Mouse (Mus musculus) adrenal gland, postnatal 4 days (tissue): Measurements from ENCODE around the gene Cul4a. TPM values are rescaled to one million over a fixed set of nuclear protein-coding genes. Genes with fewer than 3 reads are reported as not detected.

Source experiments
- DNase-seq, 2 experiments: peaks; one replicate each; pipeline ENCODE4 v3.0.0; 2021 to 2022; ENCODE audit warnings: low spot score in 2 of 2, mixed read lengths in 2 of 2
- microRNA-seq: library from miRNA; unstranded; fragments of <30 nt; microRNA quantifications from one replicate; pipeline ENCODE4 v1.2.0, GENCODE M21; 2021
- total RNA-seq, 2 experiments: library from RNA; stranded (reverse); gene quantifications; 2 replicates each; pipeline ENCODE4 v1.2.3; 2021

The Cul4a gene
- total RNA-seq, 2 experiments from 2014 or later = 135 to 137 TPM

DNA sequence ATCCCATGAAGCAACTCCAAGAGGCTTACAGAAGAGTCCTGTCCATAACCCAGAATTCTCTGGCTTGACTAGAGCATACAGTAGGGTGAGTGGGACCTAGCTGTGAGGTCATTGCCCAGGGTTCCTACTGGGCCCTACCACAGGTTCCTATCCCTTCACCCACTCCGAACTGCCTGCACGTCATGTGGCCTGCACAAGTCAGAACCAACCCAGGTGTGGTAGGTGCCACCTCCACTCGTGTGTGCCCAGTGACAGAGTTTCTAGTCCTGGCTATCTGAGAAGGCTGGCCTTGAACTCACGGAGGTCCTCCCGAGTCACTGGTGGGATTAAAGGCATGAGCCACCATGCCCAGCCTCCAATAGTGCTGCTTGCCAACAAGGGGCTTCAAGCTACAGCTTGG, 72.7 kb downstream of the Cul4a start:
- no peak for DNase-seq

DNA sequence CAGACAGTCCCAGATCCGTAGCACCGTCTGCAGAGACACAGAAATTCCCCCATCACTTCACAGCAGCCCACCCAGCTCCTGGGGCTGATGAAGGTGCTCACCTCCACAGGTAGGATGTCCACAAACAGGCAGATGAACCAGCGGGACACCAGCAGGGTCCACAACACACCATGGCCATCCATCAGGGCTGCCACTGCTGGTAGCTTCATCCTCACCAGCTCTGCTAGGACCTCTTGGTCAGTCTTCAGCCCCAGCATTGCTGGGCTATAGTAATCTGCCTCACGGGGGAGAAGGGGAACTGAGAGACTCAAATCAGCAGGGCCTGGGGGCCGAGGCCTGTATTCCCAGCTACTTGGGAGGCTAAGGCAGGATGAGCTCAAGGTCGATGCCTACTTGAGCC, 74.1 kb downstream of the Cul4a start:
- no peak for DNase-seq

DNA sequence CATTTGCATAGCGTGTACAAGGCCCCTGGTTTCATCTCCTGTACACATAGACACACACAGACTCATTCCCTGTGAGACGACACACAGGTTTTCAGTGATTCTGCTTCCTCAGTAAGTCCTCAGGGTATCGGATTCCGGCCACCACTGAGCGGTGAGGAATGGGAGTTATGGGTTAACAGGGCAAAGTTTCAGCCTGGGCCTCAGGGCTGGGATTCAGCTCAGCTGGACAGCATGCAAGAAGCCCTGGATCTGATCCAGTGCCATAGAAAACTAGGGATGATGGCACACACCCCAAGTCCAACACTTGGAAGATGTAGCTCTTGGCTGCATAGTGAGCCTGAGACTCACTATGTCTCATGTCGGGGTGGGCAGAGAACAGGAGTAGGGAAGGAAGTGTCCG, 74.5 kb downstream of the Cul4a start:
- DNase-seq = no peak

DNA sequence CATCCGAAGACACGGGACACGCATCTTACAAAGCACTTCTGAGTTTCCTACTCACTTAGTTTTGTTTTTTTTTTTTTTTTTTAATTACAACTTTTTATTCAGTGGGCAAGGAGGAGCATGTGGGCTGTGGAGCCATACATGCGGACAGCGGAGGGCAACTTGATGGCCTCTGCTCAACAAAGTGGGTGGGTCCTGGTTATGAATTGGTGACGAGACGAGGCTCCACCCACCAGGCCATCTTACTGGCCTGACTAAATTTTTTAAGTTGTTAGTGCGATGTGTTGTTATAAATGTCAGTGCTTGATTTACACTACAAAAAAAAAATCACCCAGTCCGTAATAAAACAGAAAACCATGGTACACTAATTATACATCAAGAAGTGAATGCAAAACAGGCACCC, 75.0 kb downstream of the Cul4a start:
- DNase-seq = no peak

DNA sequence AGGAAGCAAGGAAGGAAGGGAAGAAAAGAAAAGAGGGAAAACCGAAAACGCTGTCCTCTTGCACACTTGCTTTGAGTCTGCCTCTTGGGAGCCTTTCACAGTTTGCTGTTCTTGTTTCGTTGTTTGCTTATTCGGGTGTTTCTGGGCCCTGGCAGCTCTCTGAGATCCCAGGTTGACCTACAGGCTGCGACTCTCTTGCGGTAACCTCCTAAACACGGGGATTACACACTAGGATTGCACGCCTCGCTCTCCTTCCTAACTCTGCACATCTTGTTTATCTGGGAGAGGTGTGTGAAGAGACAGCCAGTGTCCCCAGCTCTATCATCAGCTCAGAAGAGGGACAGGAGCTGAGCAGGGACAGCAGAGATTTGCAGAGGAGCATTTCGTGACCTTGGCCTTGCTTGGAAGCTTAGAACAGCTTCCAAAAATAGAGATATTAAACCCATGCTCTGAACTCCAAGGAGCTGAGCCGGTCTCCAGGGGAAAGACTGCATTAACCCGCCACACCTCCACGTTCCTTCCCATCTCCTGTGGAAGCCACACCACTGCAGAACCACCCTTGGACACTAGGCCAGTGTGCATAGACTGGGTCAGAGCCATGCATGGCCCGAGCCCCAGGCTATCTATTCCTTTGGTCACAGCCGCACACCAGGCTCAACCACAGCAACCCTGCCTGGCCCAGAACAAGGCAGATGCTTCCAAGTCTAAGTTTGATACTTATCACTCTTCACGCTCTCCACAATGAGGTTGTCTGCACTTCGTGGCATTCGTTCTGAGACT, 75.7 kb downstream of the Cul4a start:
- no peak for DNase-seq

DNA sequence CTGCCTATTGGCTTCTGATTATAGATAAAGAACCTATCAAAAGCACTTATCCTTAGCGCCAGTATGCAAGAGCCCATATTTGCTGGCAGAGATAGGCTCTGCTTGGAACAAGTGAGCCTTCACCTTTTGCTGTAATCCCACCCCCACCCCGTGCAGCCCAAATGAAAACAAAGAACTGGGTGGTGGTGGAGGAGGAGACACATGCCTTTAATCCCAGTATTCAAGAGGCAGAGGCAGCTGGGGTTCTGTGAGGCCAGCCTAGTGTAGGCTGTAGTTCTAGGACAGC, 76.2 kb downstream of the Cul4a start:
- no peak for DNase-seq

DNA sequence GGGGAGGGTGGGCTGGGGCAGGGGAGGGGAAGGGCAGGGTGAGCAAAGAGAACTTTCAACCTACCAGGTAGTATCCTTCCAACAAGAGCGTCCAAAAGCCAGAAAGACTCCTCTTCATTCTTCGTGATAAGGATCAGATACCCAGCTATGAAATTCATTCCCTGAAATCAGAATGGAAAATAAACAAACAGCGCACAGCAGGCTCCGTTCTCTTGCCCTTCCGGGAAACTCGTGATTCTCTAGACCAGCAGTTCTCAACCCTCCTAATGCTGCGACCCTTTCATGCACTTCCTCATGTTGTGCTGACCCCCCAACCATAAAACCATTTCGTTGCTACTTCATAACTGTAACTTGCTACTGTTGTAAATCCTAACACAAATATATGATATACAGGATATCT, 81.4 kb downstream of the Cul4a start:
- no peak for DNase-seq

DNA sequence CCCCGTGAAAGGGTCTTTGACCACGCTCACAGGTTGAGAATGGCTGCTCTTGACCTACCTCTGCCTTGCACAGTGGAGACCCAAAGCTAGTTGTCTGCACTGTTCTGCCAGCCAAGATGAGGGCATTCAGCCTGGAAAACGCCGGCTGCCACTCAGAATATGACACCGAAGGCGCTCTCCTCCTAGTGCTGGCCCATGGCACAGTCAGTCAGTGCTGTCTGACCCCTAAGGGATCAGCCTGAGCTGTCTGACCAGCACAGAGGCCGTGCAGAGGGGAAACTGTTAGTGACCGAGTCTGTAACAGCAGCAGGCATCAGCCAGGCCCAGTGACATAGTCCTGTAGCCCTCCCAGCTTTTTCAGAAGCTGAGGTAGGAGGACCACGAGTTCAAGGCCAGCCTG, 81.8 kb downstream of the Cul4a start:
- DNase-seq = no peak

DNA sequence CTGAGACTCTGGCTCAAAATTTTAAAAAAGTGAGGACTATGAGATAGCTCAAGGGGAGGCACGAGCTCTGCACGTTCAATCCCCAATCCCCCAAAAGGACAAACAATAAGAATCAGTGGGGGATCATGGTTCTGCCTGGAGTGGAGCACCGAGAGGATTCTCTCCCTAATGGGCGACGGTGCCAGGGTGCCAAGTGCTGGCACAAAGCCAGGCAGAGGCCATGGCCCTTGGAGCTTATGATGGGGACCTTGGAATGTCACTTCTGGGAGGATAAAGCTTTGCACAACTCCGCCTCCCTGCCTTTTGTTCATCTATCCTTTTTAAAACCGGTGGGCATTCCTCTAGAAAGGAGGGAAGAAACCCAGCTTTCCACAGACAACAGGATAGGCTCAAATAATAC, 82.2 kb downstream of the Cul4a start:
- no peak for DNase-seq

DNA sequence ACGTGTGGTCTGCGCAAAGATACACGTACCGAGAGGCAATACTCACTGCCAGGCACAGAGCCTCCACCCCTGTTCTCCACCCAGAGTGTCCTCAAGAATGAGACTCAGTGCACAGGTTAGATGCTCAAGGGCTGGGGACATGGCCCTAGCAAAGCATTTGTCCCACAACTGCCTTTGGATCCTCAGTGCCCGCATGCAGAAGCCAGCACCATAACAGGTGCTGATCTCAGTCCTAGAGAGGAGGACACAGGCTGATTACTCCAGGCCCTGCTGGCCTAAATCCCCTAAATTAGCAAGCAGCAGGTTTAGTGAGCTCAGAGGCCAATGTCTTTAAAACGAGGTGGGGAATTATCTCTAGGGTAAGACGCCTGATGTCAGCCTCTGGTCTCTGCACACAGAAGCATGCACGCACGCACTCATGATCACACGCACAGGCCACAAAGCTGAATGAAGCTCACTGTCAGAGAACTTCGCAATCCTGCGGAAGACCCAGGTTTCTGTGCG, 82.7 kb downstream of the Cul4a start:
- no peak for DNase-seq

DNA sequence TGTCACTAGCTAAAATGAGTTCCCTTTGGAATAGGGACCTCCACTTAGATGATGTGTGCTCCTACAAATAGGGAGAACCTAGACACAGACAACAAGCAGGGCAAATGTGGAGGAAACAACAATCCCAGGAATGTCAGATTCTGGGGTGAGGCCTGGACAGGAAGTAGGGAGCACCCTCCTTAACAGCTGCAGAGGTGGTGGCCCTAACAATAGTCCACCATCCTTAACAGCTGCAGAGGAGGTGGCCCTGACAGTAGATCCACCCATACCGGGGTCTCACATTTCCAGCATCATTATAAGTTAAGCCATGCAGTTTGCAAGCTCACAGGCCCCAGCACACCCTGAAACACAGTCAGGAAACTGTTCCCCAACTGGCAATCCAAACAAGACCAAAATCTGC, 83.4 kb downstream of the Cul4a start:
- DNase-seq = no peak

DNA sequence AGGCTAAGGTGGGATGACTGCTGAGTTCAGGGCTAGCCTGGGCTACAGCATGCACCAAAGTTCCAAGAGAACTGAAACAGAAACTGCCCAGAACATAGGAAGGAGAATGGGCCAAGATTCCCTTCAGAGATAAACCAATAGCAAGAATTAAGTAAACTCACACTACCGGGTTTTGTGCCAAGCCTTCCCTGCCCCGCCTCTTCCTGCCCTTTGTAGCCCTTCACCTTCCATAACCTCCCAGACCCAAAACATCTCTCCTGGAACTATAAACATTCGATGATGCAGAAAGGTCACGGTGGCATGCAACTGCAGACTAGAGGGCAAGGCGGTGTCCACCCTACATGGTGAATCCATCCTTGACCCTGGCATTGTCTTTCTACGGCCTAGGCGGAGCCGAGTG, 84.8 kb downstream of the Cul4a start:
- no peak for DNase-seq

DNA sequence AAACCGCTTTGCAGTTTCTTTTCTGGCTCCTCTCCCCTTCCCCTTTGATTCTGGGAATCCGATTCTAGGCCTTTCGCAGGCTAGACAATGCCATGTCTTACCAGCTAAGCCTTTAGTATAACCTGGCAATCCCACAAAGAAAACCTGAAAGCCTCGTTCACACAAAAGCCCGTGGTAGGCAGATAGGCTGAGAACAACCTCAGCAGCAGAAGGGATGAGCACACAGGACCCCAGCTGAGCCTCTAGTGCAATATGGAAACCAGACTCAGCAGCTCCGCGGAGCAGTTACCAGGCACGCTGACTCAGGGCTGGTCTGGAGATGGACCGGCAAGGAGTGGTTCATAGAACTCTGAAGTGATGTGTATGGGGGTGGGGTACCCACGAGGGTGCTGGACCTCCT, 89.4 kb downstream of the Cul4a start:
- DNase-seq = no peak

DNA sequence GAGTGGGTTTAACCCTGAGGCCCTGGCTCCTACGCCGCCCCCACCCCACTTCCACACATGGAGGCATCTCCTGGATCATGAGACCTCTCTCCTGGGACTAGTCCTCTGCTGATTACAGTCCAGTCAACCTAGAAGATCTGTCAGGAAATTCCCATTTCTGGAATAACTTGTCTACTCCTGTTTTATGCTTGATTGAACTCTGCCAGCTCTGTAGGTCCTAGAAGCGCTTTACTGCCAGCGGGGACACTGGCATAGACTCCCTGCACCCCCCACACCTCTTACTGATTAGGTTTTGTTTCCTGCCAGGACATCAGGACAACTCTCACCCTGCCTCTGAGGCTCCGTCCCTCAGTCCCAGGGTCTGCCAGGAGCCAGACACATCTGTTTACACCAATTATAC, 92.1 kb downstream of the Cul4a start:
- no peak for DNase-seq

Small RNAs within 50 kb of the gene (microRNA-seq; reads per million reads assigned to microRNA genes)
- gene Mir1968 (7.4 reads per million, percentile 19 among the genes with 10 or more reads in this experiment), gene Mir7065 (not detected)

Other genes starting within 250 kb of the Cul4a start
- gene Mcf2l, start 231.8 kb upstream of the Cul4a start, total RNA-seq = 10 to 100 TPM; 37.7 to 49.5 TPM
- gene F7, start 79.6 kb upstream of the Cul4a start, total RNA-seq = 1 to 10 TPM in 1 of 2 experiments, under 1 TPM in 1; 0.67 to 8.4 TPM
- 10 to 100 TPM in 1 of 2 experiments, 1 to 10 TPM in 1; 3.1 to 53.4 TPM for gene F10, start 68.3 kb upstream of the Cul4a start, total RNA-seq
- gene Proz, start 44.7 kb upstream of the Cul4a start, total RNA-seq = 10 to 100 TPM in 1 of 2 experiments, 1 to 10 TPM in 1; 1.1 to 17.4 TPM
- gene Pcid2, start 162 bp upstream of the Cul4a start, total RNA-seq = 10 to 100 TPM; 26.9 to 28.7 TPM
- 100 to 1,000 TPM; 311 to 322 TPM for gene Lamp1, start 53.5 kb downstream of the Cul4a start, total RNA-seq
- gene Grtp1, start 95.0 kb downstream of the Cul4a start, total RNA-seq = 10 to 100 TPM; 15.2 to 18.9 TPM
- gene Adprhl1, start 148.5 kb downstream of the Cul4a start, total RNA-seq = 1 to 10 TPM; 1.3 to 4.4 TPM
- gene Dcun1d2, start 182.5 kb downstream of the Cul4a start, total RNA-seq = 10 to 100 TPM; 17.6 to 17.9 TPM
- 10 to 100 TPM; 32.0 to 37.0 TPM for gene Tmco3, start 182.6 kb downstream of the Cul4a start, total RNA-seq
- 10 to 100 TPM; 94.9 to 95.6 TPM for gene Tfdp1, start 233.1 kb downstream of the Cul4a start, total RNA-seq